Mouse (Mus musculus): ENCODE measurements around the gene Stn1.
"Not testable (repeated sequence)": the region's sequence is repeated elsewhere in the genome, so short reads cannot be mapped to it uniquely, and the experiment has no call there.

Gene Stn1

DNA sequence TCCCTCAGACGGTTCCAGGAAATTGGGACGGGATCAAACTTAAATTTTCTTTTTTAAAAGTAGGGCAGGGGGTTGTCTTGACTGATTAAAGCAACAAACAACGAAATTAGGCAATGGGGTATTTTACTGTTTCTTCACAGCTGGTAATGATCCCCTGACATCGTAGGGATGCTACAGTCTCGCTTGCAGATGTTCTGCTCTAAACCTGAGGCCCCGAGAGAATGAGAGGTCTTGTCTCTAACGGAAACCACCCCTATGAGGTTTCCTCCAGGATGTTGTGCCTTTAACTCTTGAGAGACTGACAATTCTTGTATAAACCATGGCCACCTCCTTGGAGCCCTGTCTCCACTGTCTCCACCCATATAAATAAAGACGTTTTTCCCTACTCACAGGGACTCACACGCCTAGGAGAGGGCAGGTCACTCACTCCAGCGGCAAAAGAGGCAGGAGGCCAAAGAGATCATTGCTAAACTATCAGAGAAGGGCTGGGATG, at the start of gene Stn1:
Gene Stn1, minus strand, starts transcription at position 208 of the 493 bp plus-strand sequence.
- peak in 1 of 2 experiments; percentile 32 for DNase-seq

DNA sequence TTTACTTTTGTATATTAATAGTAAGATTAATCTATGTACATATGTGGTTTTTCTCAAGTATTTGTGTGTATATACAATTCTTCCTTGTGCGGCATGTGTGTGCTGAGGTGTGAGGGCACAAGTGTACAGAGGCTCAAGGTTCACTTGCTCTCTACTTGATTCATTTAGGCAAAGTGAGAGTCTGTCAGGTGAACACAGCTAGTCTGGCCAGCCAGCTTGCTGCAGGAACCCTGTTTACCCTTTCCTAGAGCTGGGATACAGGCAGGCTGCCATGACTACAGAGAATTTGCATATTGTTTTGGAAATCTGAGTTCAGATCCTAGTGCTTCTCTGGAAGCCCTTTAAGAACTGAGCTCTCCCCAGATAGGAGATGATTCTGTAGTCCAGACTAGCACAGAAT, 49.7 kb upstream of the Stn1 start:
- no peak for DNase-seq

- no peak for DNase-seq
Observed at GRCm38 (mm10) chr19:47585772-47586171, 48.5 kb upstream of the Stn1 start.

DNA sequence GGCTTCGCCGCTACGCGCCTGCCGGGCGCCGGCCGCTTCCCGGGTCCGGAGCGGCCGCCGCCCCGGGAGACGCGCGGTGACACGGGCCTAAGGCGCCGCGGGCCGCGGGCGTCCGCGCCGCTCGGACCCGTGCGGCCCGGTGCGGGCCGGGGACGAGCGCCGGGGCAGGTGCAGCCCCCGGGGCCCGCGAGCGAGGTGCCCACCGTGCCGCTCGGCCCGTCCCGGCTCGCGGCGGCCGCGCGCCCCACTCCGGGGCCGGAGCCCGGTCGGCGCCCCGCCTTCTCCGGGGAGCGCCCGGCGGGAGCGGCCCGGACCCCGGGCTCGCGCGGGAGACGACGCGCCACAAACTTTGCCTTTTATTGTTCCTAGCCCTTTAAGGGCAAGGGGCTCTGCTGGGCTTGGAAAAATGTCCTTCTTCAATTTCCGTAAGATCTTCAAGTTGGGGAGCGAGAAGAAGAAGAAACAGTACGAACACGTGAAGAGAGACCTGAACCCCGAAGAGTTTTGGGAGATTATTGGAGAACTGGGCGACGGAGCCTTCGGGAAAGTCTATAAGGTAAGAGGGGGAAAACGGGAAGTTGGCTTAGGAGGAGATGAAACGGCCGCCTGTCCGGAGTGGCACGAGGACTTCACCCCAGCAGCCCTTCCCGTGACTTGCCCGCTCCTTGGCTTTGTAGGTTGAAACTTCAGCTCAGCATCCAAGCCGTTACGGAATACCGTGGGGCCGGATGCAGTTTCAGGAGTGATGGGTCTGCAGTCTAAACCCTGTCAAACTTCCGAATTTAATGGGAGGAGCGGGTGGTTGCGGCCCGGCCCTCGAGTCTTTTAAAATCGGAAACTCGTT, 42.7 kb upstream of the Stn1 start:
- DNase-seq: peak; percentile 32

GRCm38 (mm10) chr19:47579225-47579787, 42.0 kb upstream of the Stn1 start, which contains the start of gene Slk:
Slk (plus strand) TSS chr19:47579678.
- peak; percentile 78 to 82 for DNase-seq

DNA sequence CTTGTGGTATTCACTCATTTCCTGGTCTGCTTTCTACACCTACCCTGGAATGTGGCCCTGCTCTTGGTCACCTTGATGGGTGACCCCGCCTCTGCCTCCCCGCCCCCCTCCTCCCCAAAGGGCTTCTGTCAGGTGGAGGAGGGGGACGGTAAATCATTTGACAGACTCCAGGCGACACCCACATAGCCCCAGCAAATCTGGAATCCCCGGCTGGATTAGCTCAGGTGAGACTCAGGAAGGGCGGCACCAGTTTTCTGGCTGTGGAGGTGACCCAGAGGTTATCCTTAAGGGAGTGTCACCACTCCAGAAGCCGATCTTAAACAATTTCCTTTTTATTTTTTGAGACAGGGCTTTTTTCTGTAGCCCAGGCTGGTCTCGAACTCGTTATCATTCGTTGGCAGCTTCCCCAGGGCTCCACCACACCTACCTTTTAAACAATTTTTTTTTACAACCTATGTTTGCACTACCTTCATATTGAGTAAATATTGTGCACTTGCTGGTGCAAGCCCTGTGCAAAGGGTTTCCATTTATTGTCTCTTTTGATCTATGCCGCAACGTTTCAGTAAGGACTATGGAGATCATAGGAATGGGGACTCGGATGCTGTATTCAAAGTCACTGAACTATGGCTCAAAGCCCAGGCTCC, 41.4 kb upstream of the Stn1 start:
- DNase-seq: peak; percentile 9 to 18

DNA sequence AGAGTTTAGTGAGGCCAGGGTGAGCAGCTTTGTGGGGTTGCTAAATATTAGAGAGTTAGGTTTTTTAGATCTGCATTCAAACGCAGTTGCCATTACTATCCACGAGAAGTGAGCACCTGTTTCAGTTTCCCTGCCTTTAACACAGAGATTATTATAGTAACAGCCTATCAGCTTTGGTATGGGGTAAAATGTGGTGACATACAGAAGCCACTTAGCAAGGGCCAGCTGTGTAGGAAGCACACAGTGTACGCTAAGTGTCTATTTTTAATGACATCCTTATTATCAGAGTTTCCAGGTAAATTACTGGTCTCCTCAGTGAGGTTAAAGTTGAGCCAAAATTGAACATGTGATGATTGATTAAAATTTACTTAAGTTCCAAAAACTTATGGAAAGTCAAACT, 36.4 kb upstream of the Stn1 start:
- DNase-seq: no peak

- DNase-seq: not testable (repeated sequence)
Observed at GRCm38 (mm10) chr19:47571981-47572380, 34.7 kb upstream of the Stn1 start.

DNA sequence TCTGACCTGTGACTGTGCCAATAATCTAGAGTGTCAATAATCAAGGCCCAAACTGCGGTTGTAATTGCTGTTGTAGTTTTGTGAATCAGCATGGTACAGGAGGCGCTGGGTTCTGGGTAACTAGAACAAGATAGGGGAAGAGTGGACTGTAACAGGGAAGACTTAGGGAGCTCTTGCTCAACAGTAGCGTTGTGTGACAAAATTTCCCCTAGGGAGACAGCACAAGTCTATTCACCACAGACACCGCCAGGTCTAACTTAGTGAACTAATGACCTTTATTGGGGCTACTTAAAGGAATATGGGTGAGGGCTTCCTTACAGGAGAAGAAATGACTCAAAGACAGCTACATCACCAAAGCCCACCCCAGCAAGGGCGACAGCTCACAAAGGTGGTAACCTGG, 32.7 kb upstream of the Stn1 start:
- no peak for DNase-seq

DNA sequence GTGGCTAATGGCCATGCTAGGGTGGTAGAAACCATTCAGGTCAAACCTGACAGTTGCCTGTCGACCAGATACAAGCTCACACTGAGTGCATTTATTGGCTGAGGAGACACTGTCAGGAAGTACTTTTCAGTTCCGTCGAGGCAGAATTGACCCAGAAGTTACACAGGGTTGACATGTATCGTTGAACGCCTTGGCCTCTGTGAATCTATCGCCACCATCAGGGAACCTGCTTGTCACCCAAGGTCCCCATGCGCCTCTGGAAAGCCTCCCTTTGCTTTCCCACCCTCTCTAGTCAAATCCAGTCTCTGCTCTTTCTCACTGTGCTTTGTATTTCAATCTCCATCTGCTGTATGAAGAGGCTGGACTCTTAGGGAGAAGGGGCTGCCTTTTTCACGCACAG, 28.7 kb upstream of the Stn1 start:
- DNase-seq: no peak

DNA sequence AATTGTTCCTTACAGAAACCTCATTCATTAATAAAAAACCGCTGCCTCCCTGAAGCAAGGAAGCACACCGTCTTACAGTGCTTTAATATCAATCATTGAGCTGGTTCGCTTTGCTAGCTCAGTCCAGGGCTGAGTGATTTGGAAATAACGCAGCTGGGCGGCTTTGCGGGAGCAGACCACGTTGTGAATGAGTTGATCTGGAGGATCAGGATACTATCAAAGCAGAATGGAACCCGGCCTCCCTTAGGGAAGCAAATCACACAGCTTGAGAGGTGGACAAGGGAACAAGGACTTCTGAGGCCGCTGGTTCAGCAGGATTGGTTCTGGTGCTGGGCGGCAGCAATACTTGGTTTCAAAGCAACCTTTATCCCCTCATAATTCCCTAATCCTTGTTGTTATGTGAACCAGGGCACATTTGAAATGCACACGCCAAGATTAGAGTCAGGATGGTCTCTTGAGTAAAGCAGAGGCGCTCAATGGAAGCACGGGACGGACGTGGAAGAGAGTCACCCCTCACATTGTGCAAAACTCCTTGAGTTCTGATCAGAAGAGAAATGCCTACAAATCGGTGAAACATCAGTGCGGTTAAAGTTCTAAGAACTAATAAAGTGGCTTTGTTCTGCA, 27.8 kb upstream of the Stn1 start:
- DNase-seq: no peak

DNA sequence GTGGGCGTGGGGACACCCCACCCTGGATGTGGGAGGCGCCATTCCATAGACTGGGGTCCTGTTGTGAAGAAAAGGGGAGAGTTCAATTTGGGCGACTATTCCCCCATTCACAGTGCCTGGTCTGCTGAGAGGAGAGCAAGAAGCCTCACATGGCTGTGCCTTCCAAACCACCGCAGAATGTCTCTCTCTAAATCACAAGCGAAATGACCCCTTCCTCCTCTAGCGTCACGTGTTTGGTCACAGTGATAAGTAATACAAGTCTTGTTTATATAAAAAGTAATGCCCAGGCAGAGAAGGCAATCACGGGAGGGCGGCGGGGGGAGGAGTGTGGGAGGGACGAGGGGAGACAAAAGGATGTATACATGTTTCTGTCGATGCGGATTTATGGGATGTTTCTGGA, 26.4 kb upstream of the Stn1 start:
- no peak for DNase-seq

- DNase-seq: no peak
Observed at GRCm38 (mm10) chr19:47561996-47562441, 24.7 kb upstream of the Stn1 start.

DNA sequence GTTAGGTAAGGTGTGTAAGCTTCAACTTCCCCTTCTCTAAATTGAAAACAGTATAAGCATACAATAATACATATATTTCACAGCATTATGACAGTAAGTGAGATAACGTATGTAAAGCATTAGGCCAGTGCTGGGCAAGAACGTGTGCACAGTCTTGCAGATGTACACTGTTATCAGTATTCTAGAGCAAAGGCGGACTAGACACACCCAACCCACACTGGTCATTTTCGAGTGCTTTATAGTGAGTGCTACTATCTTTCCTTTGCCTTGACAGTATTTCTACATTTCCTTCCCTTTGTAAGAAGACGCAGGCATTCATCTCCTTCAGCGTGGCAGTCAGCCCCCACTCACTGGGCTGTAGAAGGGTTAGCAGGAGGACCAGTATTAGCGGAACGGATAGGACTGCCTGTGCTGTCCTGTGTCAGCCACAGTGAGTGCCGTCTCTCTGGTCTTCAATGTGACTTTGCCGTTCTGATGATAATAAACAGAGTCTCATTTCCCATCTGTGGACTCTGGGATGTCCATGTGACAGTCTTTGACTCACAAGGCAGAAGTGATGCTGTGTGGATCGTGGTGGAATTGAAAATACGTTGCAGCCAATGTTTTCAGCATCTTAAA, 23.3 kb upstream of the Stn1 start:
- no peak for DNase-seq

- DNase-seq: peak in 1 of 2 experiments; percentile 21
Observed at GRCm38 (mm10) chr19:47559751-47560512, 22.6 kb upstream of the Stn1 start.

DNA sequence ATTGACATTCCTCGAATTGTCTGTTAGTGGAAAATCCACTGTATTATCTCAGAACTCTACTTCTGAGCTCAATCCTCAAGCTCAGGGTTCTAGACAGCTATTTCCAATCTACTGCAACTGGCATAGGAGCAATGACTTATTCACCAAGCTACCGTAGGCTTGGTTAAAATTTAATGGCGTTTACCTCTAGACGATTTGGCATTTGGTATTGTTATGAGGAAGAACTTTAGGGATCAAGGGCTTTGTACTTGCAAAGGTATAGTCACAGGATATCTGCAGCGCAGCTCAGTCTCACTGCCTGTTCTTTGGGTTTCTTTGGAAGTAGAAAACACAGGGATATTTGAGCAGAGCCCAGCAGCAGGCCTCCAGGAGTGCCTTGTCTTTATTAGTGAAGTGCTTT, 21.8 kb upstream of the Stn1 start:
- DNase-seq: no peak

- no peak for DNase-seq
Observed at GRCm38 (mm10) chr19:47549584-47549983, 12.3 kb upstream of the Stn1 start.

DNA sequence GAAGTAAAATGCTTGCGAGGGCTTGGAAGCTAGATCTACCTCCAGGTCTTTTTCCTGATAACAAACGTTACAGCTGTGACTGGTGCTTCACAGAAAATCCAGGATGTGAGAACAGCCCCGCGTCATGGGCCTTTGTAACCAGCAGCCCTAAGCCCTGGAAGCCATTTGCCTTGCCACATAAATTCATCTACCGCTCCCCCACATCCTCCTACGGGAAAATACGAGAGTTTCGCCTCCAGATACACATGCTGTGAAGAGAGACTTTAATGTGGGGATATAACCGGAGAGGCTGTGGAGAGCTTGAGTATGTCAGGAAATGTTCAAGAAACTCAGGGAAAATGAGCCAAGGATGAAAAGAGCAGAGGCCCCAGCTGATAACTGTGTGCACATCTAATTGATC, 11.9 kb upstream of the Stn1 start:
- no peak for DNase-seq

- DNase-seq: no peak
Observed at GRCm38 (mm10) chr19:47548432-47549076, 11.2 kb upstream of the Stn1 start.

DNA sequence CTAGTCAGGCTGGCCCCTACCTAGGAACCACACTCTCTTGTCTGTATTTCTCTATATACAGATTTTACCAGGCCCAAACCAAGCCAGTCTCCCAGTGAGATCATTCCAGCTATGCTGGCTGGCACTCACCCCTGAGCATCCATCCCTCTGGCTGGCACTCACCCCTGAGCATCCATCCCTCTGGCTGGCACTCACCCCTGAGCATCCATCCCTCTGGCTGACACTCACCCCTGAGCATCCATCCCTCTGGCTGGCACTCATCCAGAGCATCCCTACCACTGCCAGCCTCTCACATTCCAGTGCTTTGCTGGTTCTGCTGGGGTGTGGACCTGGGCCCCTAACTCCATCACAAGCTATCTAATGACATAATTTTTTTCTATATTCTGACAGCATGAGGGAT, 8.2 kb upstream of the Stn1 start:
- DNase-seq: no peak

DNA sequence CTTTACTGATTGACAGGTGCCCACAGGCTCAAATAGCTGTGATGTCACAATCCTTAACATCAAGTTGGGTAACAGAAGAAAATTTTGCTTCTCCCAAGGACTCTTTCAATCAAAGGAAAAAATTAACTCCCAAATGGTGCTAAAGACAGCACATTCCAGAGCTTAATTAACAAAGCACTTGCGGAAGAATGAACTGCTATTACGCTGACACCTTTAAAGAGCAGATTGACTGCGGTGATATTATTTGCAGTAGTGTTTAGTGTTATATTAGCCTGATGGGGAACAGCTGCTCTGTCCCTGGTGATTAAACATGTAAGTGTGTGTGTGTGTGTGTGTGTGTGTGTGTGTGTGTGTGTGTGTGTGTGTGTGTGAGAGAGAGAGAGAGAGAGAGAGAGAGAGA, 7.7 kb upstream of the Stn1 start:
- no peak for DNase-seq
